Mouse (Mus musculus): ENCODE measurements around the gene Cntnap5b.
"Not testable (repeated sequence)": the region's sequence is repeated elsewhere in the genome, so short reads cannot be mapped to it uniquely, and the experiment has no call there.

The Cntnap5b gene

DNA sequence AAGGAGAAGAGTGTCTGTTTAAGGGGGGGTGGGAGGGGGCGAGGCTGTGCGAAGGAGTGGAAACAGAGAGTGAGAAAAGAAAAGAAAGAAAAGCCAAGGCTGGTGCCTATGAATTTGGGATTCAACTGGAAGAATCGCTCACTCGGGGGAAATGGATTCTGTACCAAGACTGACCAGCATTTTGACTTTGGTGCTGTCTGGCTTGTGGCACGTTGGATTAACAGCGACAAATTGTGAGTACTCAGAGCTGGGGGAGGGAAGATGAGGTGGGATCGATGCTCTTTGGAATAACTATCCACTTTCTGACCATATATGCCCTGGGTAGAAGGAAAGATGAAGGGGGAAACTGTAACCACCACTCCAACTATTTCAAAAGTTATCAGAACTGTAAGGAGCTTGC is at the start of gene Cntnap5b:
Gene Cntnap5b (plus strand): TSS at position 152 of the 400 bp plus-strand sequence.
- no peak for DNase-seq (ENCODE audit: low spot score in 2 of 2)

DNA sequence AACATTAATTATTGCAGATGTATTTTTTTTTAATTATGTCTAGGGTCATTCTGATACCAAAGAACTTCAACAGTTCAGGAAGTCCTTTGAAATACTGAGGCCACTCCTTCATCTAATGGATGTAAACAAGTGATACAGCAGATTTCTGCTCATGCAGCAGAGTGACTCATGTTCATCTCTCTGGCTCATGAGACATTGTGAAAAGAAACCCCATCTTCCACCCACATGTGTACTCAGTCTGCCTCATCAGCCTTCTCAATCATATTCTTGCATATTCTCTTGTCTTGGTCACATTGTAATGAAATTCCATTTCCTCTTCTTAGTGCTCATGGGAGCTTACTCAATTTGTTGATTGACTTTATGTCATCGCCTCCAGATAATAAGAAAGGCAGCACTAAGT is 12.6 kb upstream of the Cntnap5b start:
- DNase-seq (ENCODE audit: low spot score in 2 of 2): no peak

DNA sequence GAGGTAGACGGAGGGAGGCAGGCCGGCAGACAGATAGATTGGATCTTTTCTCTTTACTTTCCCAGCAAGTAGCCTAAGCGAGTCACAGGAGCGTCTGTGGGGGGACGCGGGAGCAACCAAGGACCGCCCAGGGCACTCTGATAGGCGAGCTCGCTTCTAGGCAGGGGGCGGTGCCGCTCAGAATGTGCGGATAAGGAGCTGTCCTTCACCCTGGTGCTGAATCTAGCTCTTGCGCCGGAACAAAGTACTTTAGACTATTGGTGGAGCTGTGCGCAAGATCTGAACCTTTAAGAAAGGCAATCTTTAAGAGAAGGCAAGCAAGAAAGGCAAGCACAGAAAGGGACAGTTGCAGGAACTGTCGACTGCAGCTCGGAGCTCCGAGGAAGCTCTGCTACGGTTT is 382 bp upstream of the Cntnap5b start:
- DNase-seq (ENCODE audit: low spot score in 2 of 2): peak in 1 of 2 experiments; percentile 3

- no peak for DNase-seq (ENCODE audit: low spot score in 2 of 2)
These were observed 1.6 kb downstream of the Cntnap5b start for GRCm38 (mm10) chr1:99774144-99774543.

DNA sequence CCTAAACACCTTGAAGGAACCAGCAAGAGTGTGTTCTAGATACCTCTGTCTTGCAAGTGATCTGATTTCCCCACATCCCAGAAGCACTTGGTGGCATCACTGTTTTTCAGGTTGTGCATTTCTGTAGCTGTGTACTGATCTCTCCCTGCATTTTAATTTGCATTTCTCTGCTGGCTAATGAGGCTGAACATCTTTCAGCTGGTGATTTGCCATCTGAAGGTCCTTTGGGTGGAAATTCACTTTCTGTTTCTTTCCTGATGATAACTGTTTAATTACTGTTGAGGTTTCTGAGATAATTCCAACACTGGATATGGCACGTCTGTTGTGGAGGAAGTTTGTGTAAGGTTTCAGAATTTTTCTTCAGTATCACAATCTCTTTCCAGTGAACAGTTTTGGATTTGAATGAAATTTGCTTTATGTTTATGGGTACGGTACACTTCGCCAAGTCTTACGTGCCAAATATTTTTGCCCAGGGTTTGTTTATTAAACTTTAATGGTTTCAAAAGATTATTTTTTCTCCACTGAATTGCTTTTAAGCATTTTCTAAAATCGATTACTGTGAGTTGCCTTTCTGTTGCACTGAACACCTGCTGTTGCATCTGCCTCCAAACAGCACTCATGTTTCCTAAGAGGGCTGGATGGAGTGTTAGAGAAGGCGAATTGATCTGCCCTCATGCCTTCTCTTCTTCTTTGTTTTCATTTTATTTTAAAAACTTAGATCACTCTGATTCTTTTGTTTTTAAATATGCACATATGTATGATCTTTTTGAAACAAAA is 41.0 kb downstream of the Cntnap5b start:
- no peak for DNase-seq (ENCODE audit: low spot score in 2 of 2)

DNA sequence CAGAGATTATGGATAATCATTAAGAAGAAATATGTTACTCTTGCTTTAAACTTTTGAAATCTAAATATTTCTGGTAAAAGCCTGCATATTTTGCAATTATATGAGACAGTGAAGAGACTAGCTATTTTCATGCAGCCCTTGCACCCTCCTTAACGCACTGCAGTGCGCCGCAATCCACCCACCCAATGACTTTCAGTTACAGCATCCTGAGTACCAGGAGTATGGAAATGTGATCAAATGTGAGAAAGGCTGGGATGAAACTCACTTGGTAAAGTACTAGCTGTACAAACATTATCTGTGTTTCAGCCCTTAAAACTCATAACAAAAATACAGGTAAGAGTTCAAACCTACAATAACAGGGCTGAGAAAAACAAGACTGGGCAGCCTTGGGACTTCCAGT is 99.8 kb downstream of the Cntnap5b start:
- no peak for DNase-seq (ENCODE audit: low spot score in 2 of 2)

- no peak for DNase-seq (ENCODE audit: low spot score in 2 of 2)
These were observed 135.2 kb downstream of the Cntnap5b start for GRCm38 (mm10) chr1:99907774-99908173.

DNA sequence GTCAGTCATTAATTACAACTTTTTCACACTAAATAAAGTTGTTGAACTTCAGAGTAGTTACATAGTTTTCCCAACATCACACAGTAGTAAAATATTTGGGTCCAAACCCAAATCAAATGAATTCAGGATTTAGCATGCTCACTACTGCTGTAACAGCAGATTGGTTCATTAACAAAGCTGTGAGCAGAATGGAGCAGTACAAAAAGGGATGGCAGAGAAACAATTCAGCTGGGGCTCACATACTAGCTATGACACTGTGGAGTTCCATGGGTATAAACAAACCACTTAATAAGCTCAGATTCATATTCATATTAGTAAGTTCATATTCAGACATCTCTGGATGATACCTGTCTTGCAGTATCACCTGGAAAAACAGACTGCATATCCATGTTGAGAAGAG is 170.9 kb downstream of the Cntnap5b start:
- no peak for DNase-seq (ENCODE audit: low spot score in 2 of 2)

GRCm38 (mm10) chr1:99959428-99959987 is 186.9 kb downstream of the Cntnap5b start:
- no peak for DNase-seq (ENCODE audit: low spot score in 2 of 2)

- no peak for DNase-seq (ENCODE audit: low spot score in 2 of 2)
These were observed 194.9 kb downstream of the Cntnap5b start for GRCm38 (mm10) chr1:99967300-99968089.

DNA sequence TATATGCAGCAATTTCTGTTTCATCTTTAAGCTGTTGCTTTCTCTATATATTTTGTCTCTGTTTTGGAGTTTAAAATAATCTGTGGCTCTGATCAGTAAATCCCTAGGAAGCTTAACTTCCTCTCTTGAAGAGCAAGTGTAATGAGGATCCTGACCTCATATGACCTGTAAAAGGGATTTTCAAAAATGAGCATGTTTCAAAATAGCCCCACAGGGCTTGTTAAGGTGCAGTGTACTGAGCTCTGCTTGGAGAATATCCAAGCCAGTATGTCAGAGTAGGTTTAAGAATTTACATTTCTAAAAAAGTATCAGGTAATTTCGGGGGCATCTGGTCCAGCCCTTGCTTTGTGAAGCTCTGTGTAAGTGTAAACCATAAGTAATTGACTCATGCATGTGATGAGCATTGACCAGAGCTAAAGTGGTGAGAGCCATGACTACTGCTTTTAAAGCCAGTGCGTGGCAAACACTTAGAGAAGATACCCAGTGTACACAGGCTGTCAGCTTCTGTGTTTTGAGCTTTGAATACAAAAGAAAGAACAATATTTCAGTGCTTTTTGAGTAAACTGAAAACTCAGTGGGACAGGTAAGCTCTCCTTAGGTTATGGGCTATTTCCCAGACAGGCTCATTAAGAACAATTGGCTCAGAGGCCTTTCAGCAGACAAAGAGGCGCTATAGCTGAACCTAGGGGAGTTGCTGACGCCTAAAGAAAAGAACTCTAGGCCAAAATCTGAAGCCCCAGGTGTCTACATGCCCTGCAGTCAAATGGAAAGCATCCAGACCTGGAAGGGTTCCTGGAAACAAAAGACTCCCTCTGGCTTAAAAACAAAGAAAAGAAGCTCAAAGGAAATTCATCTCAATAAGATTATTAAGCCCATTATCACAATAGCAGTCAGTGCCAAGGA is 197.9 kb downstream of the Cntnap5b start:
- DNase-seq (ENCODE audit: low spot score in 2 of 2): no peak

GRCm38 (mm10) chr1:100001226-100001625 is 228.7 kb downstream of the Cntnap5b start:
- not testable (repeated sequence) for DNase-seq (ENCODE audit: low spot score in 2 of 2)

DNA sequence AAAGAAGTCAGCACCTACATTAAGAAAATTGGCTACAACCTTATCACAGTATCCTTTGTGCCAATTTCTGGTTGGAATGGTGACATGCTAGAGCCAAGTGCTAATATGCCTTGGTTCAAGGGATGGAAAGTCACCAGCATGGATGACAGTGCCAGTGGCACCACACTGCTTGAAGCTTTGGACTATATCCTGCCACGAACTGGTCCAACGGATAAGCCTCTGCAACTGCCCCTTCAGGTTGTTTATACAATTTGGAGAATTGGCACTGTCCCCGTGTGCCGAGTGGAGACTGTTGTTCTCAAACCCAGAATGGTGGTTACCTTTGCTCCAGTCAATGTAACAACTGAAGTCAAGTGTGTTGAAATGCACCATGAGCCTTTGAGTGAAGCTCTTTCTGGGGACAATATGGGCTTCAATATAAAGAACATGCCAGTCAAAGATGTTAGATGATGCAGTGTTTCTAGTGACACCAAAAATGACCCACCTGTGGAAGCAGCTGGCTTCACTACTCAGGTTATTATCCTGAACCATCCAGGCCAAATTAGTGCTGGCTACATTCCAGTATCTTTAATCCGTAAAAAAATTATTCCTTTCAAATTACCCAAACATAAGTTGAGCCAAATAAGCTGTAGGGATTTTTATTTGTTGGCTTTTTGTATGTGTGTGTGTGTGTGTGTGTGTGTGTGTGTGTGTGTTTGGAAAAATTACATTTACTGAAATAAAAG is 233.6 kb downstream of the Cntnap5b start:
- no peak for DNase-seq (ENCODE audit: low spot score in 2 of 2)

GRCm38 (mm10) chr1:100041808-100042207 is 269.2 kb downstream of the Cntnap5b start:
- DNase-seq (ENCODE audit: low spot score in 2 of 2): no peak

DNA sequence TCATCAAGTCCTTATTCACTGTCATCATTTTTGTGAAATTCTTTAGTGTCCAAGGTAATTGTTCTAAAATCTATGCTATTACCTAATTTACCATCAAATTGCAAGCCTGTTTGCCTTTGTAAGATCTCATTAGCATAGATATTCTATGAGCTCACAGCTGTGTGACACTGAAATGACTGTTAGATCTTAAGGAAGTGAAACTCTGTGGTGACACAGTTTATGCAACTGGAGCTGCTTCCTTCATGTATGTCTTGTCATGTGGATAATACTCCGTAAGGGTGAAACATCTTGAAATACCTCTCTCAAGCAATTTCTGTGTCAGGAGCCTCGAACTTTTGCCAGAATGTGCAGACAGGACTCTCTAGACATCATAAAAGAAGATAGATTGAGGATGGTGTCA is 307.2 kb downstream of the Cntnap5b start:
- DNase-seq (ENCODE audit: low spot score in 2 of 2): no peak

GRCm38 (mm10) chr1:100100516-100100915 is 328.0 kb downstream of the Cntnap5b start:
- DNase-seq (ENCODE audit: low spot score in 2 of 2): no peak

DNA sequence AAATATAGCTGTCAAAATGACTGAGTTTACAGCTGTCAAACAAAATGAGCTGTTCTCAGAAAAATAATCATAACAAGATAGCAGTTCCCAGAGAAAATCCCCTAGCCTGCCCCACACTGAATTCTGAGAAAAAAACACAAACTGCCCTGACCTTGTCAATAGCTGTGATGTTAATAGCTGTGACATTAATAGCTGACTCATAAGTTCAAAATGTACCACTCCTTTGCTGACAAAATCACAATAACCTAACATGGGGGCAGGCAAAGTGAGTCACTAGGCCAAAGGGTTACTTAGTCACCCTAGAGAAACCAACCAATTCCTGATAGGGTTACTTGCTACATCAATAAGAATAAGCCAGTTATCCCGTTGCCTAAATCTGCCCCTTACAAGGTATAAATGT is 328.5 kb downstream of the Cntnap5b start:
- DNase-seq (ENCODE audit: low spot score in 2 of 2): no peak

DNA sequence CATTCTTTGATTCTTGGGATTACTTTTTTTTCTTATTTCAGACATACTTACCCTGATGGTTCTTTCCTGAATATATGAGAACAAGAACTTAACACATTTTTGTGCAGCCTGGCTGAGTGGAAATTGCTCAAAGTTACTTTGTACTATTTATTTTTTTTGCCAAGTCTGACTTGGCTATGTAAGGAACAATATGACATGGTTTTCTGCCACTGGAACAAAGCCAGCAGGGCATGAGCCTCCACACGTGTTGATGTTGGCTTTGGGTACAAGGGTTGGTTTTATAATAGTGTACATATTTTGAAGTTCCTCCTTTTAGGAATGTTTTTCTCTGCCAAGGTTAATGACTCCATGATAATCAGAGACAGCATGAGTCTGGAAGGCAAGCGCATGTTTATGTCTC is 331.8 kb downstream of the Cntnap5b start:
- no peak for DNase-seq (ENCODE audit: low spot score in 2 of 2)

GRCm38 (mm10) chr1:100122410-100122935 is 349.9 kb downstream of the Cntnap5b start:
- no peak for DNase-seq (ENCODE audit: low spot score in 2 of 2)

DNA sequence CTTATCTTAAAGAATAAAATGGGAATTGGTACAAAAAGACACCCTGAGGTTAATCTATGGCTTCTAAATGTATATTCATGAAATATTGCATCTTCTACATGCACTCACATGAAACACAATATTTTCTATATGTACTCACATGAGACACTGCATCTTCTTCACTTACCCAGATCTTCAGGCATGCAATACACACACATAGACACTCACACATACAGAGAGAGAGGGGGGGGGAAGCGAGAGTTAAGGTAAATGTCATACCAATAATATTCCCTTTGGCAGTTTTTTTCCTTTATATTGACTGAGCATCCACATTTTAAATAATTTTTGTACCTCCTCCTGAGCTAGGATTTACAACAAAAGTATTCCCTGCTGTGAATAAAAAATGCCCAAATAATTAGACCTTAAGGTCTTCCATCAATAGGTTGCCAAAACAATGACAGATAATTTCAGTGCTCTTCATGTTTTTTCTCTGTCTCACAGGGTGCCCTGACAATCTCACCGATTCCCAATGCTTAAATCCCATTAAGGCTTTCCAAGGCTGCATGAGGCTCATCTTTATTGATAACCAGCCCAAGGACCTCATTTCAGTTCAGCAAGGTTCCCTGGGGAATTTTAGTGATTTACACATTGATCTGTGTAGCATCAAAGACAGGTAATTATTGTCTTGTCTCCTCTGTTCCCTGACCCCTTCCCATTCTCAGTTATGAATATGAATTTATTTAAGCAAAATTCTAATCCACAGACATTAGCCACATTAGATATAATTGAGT is 391.2 kb downstream of the Cntnap5b start:
- DNase-seq (ENCODE audit: low spot score in 2 of 2): no peak
